Mouse (Mus musculus) forebrain, embryonic 14.5 days (tissue): ENCODE results near the gene H1foo. TPM values are rescaled to one million over a fixed set of nuclear protein-coding genes. Genes with fewer than 3 reads are reported as not detected.
A peak's percentile ranks its signal among the peaks of the same experiment; 100 is the strongest.

Experiments used
- ATAC-seq: fragments of 200-750 bp; cut with Nextera tagmentation; 2 replicates; pipeline ENCODE4 v1.8.0; 2017; ENCODE audit warnings: mild to moderate bottlenecking, moderate library complexity
- DNase-seq: peaks from one replicate; pipeline ENCODE4 v3.0.0-alpha.2; 2015; ENCODE audit warnings: low spot score
- H3K27ac ChIP-seq: fragments of 300-500 bp; sonication (generic); 2 replicates; pipeline ENCODE4 v1.5.1; 2014; ENCODE audit warnings: low read depth, mild to moderate bottlenecking, control low read depth, low read length, moderate library complexity
- H3K27me3 ChIP-seq: fragments of 300-500 bp; sonication (generic); replicated peaks from 2 replicates; pipeline ENCODE4 v1.6.1; 2014; ENCODE audit warnings: low read length, control low read depth, mixed read lengths; ENCODE audit not compliant: control insufficient read depth, insufficient read depth
- H3K36me3 ChIP-seq: fragments of 300-500 bp; sonication (generic); 2 replicates; pipeline ENCODE4 v1.6.1; 2014; ENCODE audit warnings: low read length, control low read depth; ENCODE audit not compliant: control insufficient read depth, insufficient read depth
- H3K4me1 ChIP-seq: fragments of 300-500 bp; sonication (generic); 2 replicates; pipeline ENCODE4 v1.6.1; 2014; ENCODE audit warnings: antibody characterized with exemption, low read length, control low read depth; ENCODE audit not compliant: control insufficient read depth, insufficient read depth
- H3K4me2 ChIP-seq: fragments of 300-500 bp; sonication (generic); 2 replicates; pipeline ENCODE4 v1.6.1; 2014; ENCODE audit warnings: mild to moderate bottlenecking, control low read depth, low read length
- H3K4me3 ChIP-seq: fragments of 300-500 bp; sonication (generic); 2 replicates; pipeline ENCODE4 v1.5.1; 2014; ENCODE audit warnings: low read depth, low read length, control low read depth
- H3K9ac ChIP-seq: fragments of 300-500 bp; sonication (generic); 2 replicates; pipeline ENCODE4 v1.6.1; 2014; ENCODE audit warnings: mild to moderate bottlenecking, low read length, control low read depth, moderate library complexity
- H3K9me3 ChIP-seq: fragments of 300-500 bp; sonication (generic); replicated peaks from 2 replicates; pipeline ENCODE4 v1.6.1; 2016; ENCODE audit warnings: low read length, control low read depth, mixed read lengths; ENCODE audit not compliant: control insufficient read depth
- WGBS: fragments of 180-500 bp; shearing (Covaris S2); extraction: QIAGEN DNeasy Blood & Tissue Kit; methylation state at CpG from one replicate; pipeline ENCODE4 v1.1.7; 2014; 5-methylcytosine and 5-hydroxymethylcytosine counted together
- polyA plus RNA-seq: library from polyadenylated mRNA; unstranded; fragments of >200 nt; fragmentation: Nextera tagmentation; extraction: Ambion mirVana; gene quantifications from 2 replicates; pipeline ENCODE4 v1.2.1, GENCODE M21; 2014

H1foo gene
- polyA plus RNA-seq, 1 experiment from 2014 or later = not detected

- H3K27ac ChIP-seq = no peak overlapping the region
Measured at GRCm38 (mm10) chr6:115983306-115984038, 38.7 kb downstream of the H1foo start.

GRCm38 (mm10) chr6:115984580-115984979, 39.8 kb downstream of the H1foo start:
- Histone ChIP-seq H3K4me1 (peaks cover 2% of the 10 kb centered on the region; the same call in 1 of the 2 replicates), H3K27ac (no peak overlapping the region), H3K4me3 (no peak overlapping the region), H3K27me3 (no peaks in the 10 kb centered on the region), H3K9ac (no peak overlapping the region), H3K9me3 (no peaks in the 10 kb centered on the region), H3K36me3 (no peaks in the 10 kb centered on the region), H3K4me2 (no peak overlapping the region)
- 56% methylated on average over 7 of the region's 7 CpGs for WGBS
- ATAC-seq = no peak
- DNase-seq = no peak

More at GRCm38 (mm10) chr6:115983306-115984038, 38.7 kb downstream of the H1foo start:
- no peak overlapping the region for H3K4me3 ChIP-seq
- no peak for ATAC-seq
- no peaks in the 10 kb centered on the region for H3K36me3 ChIP-seq
- DNase-seq = no peak
- H3K9ac ChIP-seq = no peak overlapping the region
- no peaks in the 10 kb centered on the region for H3K9me3 ChIP-seq
- H3K27me3 ChIP-seq = no peaks in the 10 kb centered on the region
- peaks cover 2% of the 10 kb centered on the region; the same call in 1 of the 2 replicates for H3K4me1 ChIP-seq
- 68% methylated on average over 12 of the region's 12 CpGs for WGBS
- H3K4me2 ChIP-seq = no peak overlapping the region

GRCm38 (mm10) chr6:115985622-115986021, 40.9 kb downstream of the H1foo start:
- Histone ChIP-seq H3K27ac (no peak overlapping the region), H3K4me1 (peaks cover 2% of the 10 kb centered on the region; the same call in 1 of the 2 replicates), H3K9ac (peak overlapping the region; percentile 25; the same call in 1 of the 2 replicates), H3K9me3 (no peaks in the 10 kb centered on the region), H3K27me3 (no peaks in the 10 kb centered on the region), H3K36me3 (no peaks in the 10 kb centered on the region), H3K4me2 (no peak overlapping the region), H3K4me3 (no peak overlapping the region)
- DNase-seq (no peak), ATAC-seq (no peak)
- WGBS = 77% methylated on average over 9 of the region's 9 CpGs

- no peak overlapping the region for H3K4me3 ChIP-seq
- H3K9ac ChIP-seq = 0 out of 2 replicates have a peak overlapping the region, but pooled peaks have one; percentile 25
- H3K4me2 ChIP-seq = no peak overlapping the region
- H3K9me3 ChIP-seq = no peaks in the 10 kb centered on the region
- 47% methylated on average over 12 of the region's 12 CpGs for WGBS
- no peaks in the 10 kb centered on the region for H3K27me3 ChIP-seq
- peaks cover 2% of the 10 kb centered on the region; the same call in 1 of the 2 replicates for H3K4me1 ChIP-seq
- H3K27ac ChIP-seq = no peak overlapping the region
- no peaks in the 10 kb centered on the region for H3K36me3 ChIP-seq
- no peak for DNase-seq
- no peak for ATAC-seq
Measured at GRCm38 (mm10) chr6:115986472-115987095, 41.8 kb downstream of the H1foo start.

DNA sequence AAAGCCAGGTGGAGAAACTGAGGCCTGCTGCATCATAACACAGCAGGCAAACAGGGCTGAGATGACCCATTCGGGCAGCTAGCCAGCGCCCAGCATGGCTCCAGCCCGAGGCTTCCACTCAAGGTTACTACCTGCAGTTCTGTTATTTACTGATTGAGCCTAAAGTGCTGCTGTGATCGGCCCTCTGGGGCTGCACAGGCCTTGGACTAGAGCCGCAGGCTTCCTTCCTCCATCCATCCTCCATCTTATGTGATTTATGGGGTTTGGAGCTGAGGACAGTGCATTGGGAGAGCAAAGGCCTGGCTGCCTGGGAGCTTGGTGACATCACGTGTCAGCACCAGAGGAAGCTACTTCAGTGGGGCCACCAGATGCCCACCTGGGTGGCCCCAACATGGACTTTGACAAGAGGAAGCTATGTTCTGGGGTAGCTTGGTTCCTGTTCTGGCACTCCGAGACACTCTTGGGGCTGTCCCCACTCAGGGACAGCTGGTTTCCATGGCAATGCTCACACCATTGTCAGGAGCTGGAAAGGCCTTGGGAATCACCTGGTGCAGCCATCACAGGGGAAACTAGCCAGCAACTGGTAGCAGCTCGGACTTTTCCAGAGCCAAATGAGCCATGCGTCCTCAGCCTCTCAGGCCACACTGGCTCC, 42.5 kb downstream of the H1foo start:
- WGBS = 52% methylated on average over 9 of the region's 9 CpGs
- no peak overlapping the region for H3K9ac ChIP-seq

DNA sequence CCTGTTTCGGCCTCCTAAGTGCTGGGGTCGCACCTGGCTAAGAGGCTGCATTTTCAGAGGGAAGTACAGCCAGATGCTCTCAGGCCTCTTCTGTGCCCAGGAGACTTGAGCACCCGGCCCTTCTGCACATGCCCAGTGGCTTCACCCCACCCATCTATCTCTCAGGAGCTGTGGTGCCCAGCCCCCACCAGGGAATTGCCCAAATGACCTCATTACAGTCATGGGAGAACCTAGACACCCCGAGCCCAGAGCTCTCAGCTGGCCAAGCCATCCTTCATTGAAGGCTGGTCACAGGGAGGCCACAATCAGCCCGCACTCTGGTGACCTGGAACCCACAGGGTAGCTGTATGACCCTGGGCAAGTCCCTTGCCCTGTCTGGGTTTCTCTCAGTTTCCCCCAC, 44.3 kb downstream of the H1foo start:
- peak overlapping the region; percentile 18; the same call in 1 of the 2 replicates for H3K4me2 ChIP-seq
- ATAC-seq = no peak
- peaks cover 8% of the 10 kb centered on the region; the same call in 1 of the 2 replicates for H3K4me1 ChIP-seq
- peaks cover 22% of the 10 kb centered on the region for H3K27me3 ChIP-seq
- H3K4me3 ChIP-seq = no peak overlapping the region
- no peak overlapping the region for H3K27ac ChIP-seq
- no peak overlapping the region for H3K9ac ChIP-seq
- WGBS = 84% methylated on average over 5 of the region's 5 CpGs
- no peaks in the 10 kb centered on the region for H3K9me3 ChIP-seq
- H3K36me3 ChIP-seq = no peaks in the 10 kb centered on the region
- DNase-seq = no peak

More for the DNA sequence above, 42.5 kb downstream of the H1foo start:
- Histone ChIP-seq H3K4me2 (no peak overlapping the region), H3K27ac (no peak overlapping the region), H3K4me1 (peaks cover 5% of the 10 kb centered on the region; the same call in 1 of the 2 replicates), H3K27me3 (peaks cover 5% of the 10 kb centered on the region), H3K4me3 (no peak overlapping the region), H3K36me3 (no peaks in the 10 kb centered on the region), H3K9me3 (no peaks in the 10 kb centered on the region)
- no peak for ATAC-seq
- no peak for DNase-seq

DNA sequence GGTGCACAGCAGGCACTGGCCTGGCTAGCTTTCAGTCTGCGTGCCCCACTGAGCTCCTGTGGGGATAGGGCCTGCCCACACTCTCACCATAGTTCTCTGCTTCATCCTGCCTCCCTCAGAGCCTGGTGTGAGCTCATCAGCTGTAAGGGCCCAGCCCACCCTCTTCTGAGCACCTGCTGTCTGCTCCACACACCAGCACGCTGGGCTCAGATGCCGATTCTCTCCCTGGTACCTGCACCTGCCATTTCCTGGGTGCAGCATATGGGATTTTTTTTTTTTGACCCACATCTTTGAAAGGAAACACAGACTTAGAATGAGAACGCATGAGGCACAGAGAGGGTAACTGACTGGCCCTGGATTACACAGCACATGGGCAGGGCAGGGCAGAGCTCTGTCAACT, 44.9 kb downstream of the H1foo start:
- no peaks in the 10 kb centered on the region for H3K36me3 ChIP-seq
- H3K9me3 ChIP-seq = no peaks in the 10 kb centered on the region
- ATAC-seq (no peak), DNase-seq (no peak)
- peak overlapping the region; percentile 25; the same call in 1 of the 2 replicates for H3K9ac ChIP-seq
- no peak overlapping the region for H3K4me3 ChIP-seq
- no peak overlapping the region for H3K27ac ChIP-seq
- H3K27me3 ChIP-seq = peaks cover 28% of the 10 kb centered on the region
- WGBS = 68% methylated on average over 4 of the region's 4 CpGs
- peak overlapping the region; percentile 18 for H3K4me2 ChIP-seq
- peaks cover 8% of the 10 kb centered on the region; the same call in 1 of the 2 replicates for H3K4me1 ChIP-seq

DNA sequence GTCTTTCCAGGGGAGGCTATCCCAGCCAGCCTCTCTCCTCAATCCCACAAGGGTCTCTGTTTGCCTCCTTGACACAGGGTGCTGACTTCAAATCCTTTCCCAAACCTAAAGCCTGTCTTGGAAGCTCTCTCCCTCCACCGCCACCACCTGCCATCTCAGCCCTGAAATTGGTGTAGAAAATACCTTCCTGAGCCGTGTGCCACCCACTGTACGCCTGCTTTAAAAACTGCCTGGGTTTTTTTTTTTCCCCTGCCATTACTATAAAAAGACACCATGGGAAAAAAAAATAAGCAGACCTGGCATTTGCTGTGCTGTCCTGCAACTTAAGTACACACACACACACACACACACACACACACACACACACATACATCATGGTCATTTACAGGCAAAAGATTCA, 45.3 kb downstream of the H1foo start:
- Histone ChIP-seq H3K4me3 (no peak overlapping the region), H3K27ac (no peak overlapping the region), H3K9me3 (no peaks in the 10 kb centered on the region), H3K4me1 (peaks cover 5% of the 10 kb centered on the region; the same call in 1 of the 2 replicates), H3K36me3 (no peaks in the 10 kb centered on the region), H3K27me3 (peaks cover 28% of the 10 kb centered on the region), H3K4me2 (peak overlapping the region; percentile 84), H3K9ac (peak overlapping the region; percentile 25; the same call in 1 of the 2 replicates)
- WGBS = 82% methylated on average over 3 of the region's 3 CpGs
- DNase-seq (no peak), ATAC-seq (no peak)
